Mouse (Mus musculus) liver, postnatal 0 days (tissue): Measurements from ENCODE around the gene Tsc2.

ENCODE experiments used
- CTCF ChIP-seq: sonication (generic); IDR thresholded peaks from 2 replicates; pipeline ENCODE4 v1.5.1; 2016; ENCODE audit warnings: antibody characterized with exemption, low read depth
- EP300 ChIP-seq: IDR thresholded peaks from 2 replicates; pipeline ENCODE4 v1.6.1; 2016; ENCODE audit warnings: antibody characterized with exemption, low read depth, mild to moderate bottlenecking

- TF ChIP-seq CTCF: no peak
- no peak for TF ChIP-seq EP300
Observed at GRCm38 (mm10) chr17:24586532-24586931, 45.9 kb downstream of the Tsc2 start.
